27 mouse cellular contexts compared by ENCODE assay signal in genomic region chr19:4015635-4016034, GRCm38 (mm10). TPM values are rescaled to one million over a fixed set of nuclear protein-coding genes. Genes with fewer than 3 reads are reported as not detected.
A peak's percentile ranks its signal among the peaks of the same experiment; 100 is the strongest.
DNase-seq lines count a peak whose midpoint lies in the region; ATAC-seq and TF ChIP-seq lines count a peak whose summit lies in the region.
"Had no signal": no experiment of that assay in that cellular context is flagged by ENCODE, and none has a peak within 500 bp of the region (broad histone marks: within the 10 kb centered on the region; RNA-seq: fewer than 3 reads in every experiment).

No protein-coding gene starts in this region.

- H3K27ac ChIP-seq in heart, embryonic 10.5 days, result peak overlapping the region; percentile 53; the same call in 1 of the 2 replicates
- H3K27ac ChIP-seq in liver, embryonic 13.5 days, result peak overlapping the region; percentile 80
- H3K27ac ChIP-seq: forebrain, embryonic 13.5 days; hindbrain, embryonic 14.5 days; kidney, embryonic 15.5 days; neural tube, embryonic 12.5 days had no signal

- TF ChIP-seq CTCF in E14TG2a.4 (conservative IDR thresholded peaks at IDR 0.05; ENCODE audit: low read length), result no peak

- H3K36me3 ChIP-seq in heart, embryonic 10.5 days, result no peaks in the 10 kb centered on the region; the same call in 1 of the 2 replicates
- H3K36me3 ChIP-seq in E14TG2a.4 (ENCODE audit: insufficient read depth, low read length), result peaks cover 9% of the 10 kb centered on the region
- H3K36me3 ChIP-seq in liver, embryonic 13.5 days, result peaks cover 3% of the 10 kb centered on the region
- H3K36me3 ChIP-seq: neural tube, embryonic 12.5 days had no signal

- DNase-seq in heart, embryonic 10.5 days (ENCODE audit: low spot score), result no peak
- no peak for DNase-seq in heart, postnatal 4 days
- peak; percentile 50 for DNase-seq in c-Kit-positive CD71-positive TER-119-negative erythroid progenitor cells, embryonic 14.5 days (ENCODE audit: low read depth)
- peak; percentile 51 for DNase-seq in liver, embryonic 13.5 days
- DNase-seq in kidney, postnatal 25 days, result no peak
- no peak for DNase-seq in kidney, postnatal 14 days
- DNase-seq in layer of hippocampus, adult 11-12 months (ENCODE audit: low spot score), result no peak
- DNase-seq: adrenal gland, adult 2 months; cerebellum, adult 11 months; cerebellum, postnatal 36 days; gastrocnemius, postnatal 14 days; heart, postnatal 36 days; kidney, adult 18-20 months; kidney, postnatal 4 days; layer of hippocampus, adult 9-11 months; lung, postnatal 36 days; right cerebral cortex, postnatal 14 days; thymus, adult 18-20 months; thymus, postnatal 25 days had no signal

- peaks cover 28% of the 10 kb centered on the region for H3K4me1 ChIP-seq in heart, embryonic 10.5 days
- peaks cover 83% of the 10 kb centered on the region for H3K4me1 ChIP-seq in E14TG2a.4 (replicated peaks; ENCODE audit: low read depth, low read length)
- peaks cover 65% of the 10 kb centered on the region for H3K4me1 ChIP-seq in liver, embryonic 13.5 days (replicated peaks)

- H3K27me3 ChIP-seq in heart, embryonic 10.5 days (ENCODE audit: insufficient read depth, poor library complexity, severe bottlenecking), result no peaks in the 10 kb centered on the region
- H3K27me3 ChIP-seq in E14TG2a.4 (ENCODE audit: insufficient read depth, low read length), result no peaks in the 10 kb centered on the region
- H3K27me3 ChIP-seq in liver, embryonic 13.5 days, result no peaks in the 10 kb centered on the region
- H3K27me3 ChIP-seq: forebrain, embryonic 13.5 days; kidney, embryonic 15.5 days had no signal

- no peaks in the 10 kb centered on the region for H3K9me3 ChIP-seq in heart, embryonic 10.5 days
- no peaks in the 10 kb centered on the region for H3K9me3 ChIP-seq in E14TG2a.4 (ENCODE audit: low read length)
- H3K9me3 ChIP-seq in liver, embryonic 13.5 days (replicated peaks), result no peaks in the 10 kb centered on the region
- H3K9me3 ChIP-seq: forebrain, embryonic 13.5 days; kidney, embryonic 15.5 days; neural tube, embryonic 12.5 days had no signal

- no peak overlapping the region for H3K4me3 ChIP-seq in heart, embryonic 10.5 days
- peak overlapping the region; percentile 0; the same call in 1 of the 2 replicates for H3K4me3 ChIP-seq in E14TG2a.4 (replicated peaks; ENCODE audit: low read length)
- H3K4me3 ChIP-seq in liver, embryonic 13.5 days (replicated peaks), result no peak overlapping the region
- H3K4me3 ChIP-seq: forebrain, embryonic 13.5 days; kidney, embryonic 15.5 days; myocyte; neural tube, embryonic 12.5 days had no signal

- 38% methylated on average over 5 of the region's 5 CpGs for WGBS in heart, embryonic 10.5 days
- WGBS in liver, embryonic 13.5 days (ENCODE audit: insufficient replicate concordance), result 18% methylated on average over 5 of the region's 5 CpGs

- H3K9ac ChIP-seq in liver, embryonic 13.5 days, result peak overlapping the region; percentile 53
- H3K9ac ChIP-seq: hindbrain, embryonic 14.5 days; kidney, embryonic 15.5 days; neural tube, embryonic 12.5 days had no signal

- ATAC-seq in liver, embryonic 13.5 days (ENCODE audit: low read depth), result peak; percentile 26
- ATAC-seq: activated CD4-positive, CD25-positive, alpha-beta regulatory T cell, adult 4 months; forebrain, embryonic 13.5 days had no signal

- peak overlapping the region; percentile 6; the same call in 1 of the 2 replicates for H3K4me2 ChIP-seq in liver, embryonic 13.5 days
- H3K4me2 ChIP-seq: forebrain, embryonic 13.5 days; hindbrain, embryonic 14.5 days; kidney, embryonic 15.5 days; midbrain, embryonic 11.5 days; neural tube, embryonic 12.5 days had no signal

RNA-seq across cellular contexts. Expression of gene Ndufv1, which starts 3.0 kb away (rescaled TPM):
- 298 and 420 TPM in 2 replicates for polyA plus RNA-seq in heart, embryonic 10.5 days (2016; fragmentation: Nextera tagmentation; extraction: Ambion mirVana)
- total RNA-seq in heart, postnatal 4 days (2021), result 100 to 1,000 TPM; 774 to 835 TPM
- polyA plus RNA-seq in liver, embryonic 13.5 days (2015; fragmentation: Nextera tagmentation; extraction: Ambion mirVana), result 171 and 174 TPM in 2 replicates

RNA-seq across cellular contexts. Expression of gene Doc2g, which starts 12.5 kb away (rescaled TPM):
- polyA plus RNA-seq in heart, embryonic 10.5 days (2016; fragmentation: Nextera tagmentation; extraction: Ambion mirVana), result 32.4 and 75.0 TPM in 2 replicates
- total RNA-seq in heart, postnatal 4 days (2021), result 100 to 1,000 TPM; 106 to 120 TPM
- polyA plus RNA-seq in liver, embryonic 13.5 days (2015; fragmentation: Nextera tagmentation; extraction: Ambion mirVana), result 0.80 and 0.82 TPM in 2 replicates

RNA-seq across cellular contexts. Expression of gene Gm49405, which starts 15.2 kb away (rescaled TPM):
- 4.1 and 5.2 TPM in 2 replicates for polyA plus RNA-seq in heart, embryonic 10.5 days (2016; fragmentation: Nextera tagmentation; extraction: Ambion mirVana)
- total RNA-seq in heart, postnatal 4 days (2021), result 1 to 10 TPM; 1.4 to 2.4 TPM
- 0.55 and 0.59 TPM in 2 replicates for polyA plus RNA-seq in liver, embryonic 13.5 days (2015; fragmentation: Nextera tagmentation; extraction: Ambion mirVana)

RNA-seq across cellular contexts. Expression of gene Nudt8, which starts 15.3 kb away (rescaled TPM):
- 40.2 and 52.4 TPM in 2 replicates for polyA plus RNA-seq in heart, embryonic 10.5 days (2016; fragmentation: Nextera tagmentation; extraction: Ambion mirVana)
- 10 to 100 TPM; 56.6 to 63.2 TPM for total RNA-seq in heart, postnatal 4 days (2021)
- polyA plus RNA-seq in liver, embryonic 13.5 days (2015; fragmentation: Nextera tagmentation; extraction: Ambion mirVana), result 13.8 and 15.9 TPM in 2 replicates

RNA-seq across cellular contexts. Expression of gene Gstp1, which starts 22.1 kb away (rescaled TPM):
- 402 and 470 TPM in 2 replicates for polyA plus RNA-seq in heart, embryonic 10.5 days (2016; fragmentation: Nextera tagmentation; extraction: Ambion mirVana)
- total RNA-seq in heart, postnatal 4 days (2021), result 100 to 1,000 TPM; 219 to 261 TPM
- 629 and 652 TPM in 2 replicates for polyA plus RNA-seq in liver, embryonic 13.5 days (2015; fragmentation: Nextera tagmentation; extraction: Ambion mirVana)

Comparison
In these comparisons a context has a peak if more than half of its experiments do, and no peak if none do; other contexts are left out.
1. DNase-seq: peak in c-Kit-positive CD71-positive TER-119-negative erythroid progenitor cells, embryonic 14.5 days (single experiment) and liver, embryonic 13.5 days (single experiment); none in heart, embryonic 10.5 days (single experiment), heart, postnatal 4 days (single experiment), kidney, postnatal 25 days (0 of 2), kidney, postnatal 14 days (single experiment) and layer of hippocampus, adult 11-12 months (single experiment).
2. RNA of gene Doc2g, which starts 12.5 kb away (polyA plus RNA-seq): 32.4 to 75.0 TPM in heart, embryonic 10.5 days; 0.80 to 0.82 TPM in liver, embryonic 13.5 days; every median in the first group is over 10 times any median in the second.